Mouse (Mus musculus): ENCODE measurements around the gene Dnm3.

- TF ChIP-seq CTCF (conservative IDR thresholded peaks at IDR 0.05; ENCODE audit: insufficient read depth, insufficient read length, low read depth, low read length) (no peak), POLR2A (IDR thresholded peaks at IDR 0.05; ENCODE audit: low read depth, low read length) (no peak)
Observed at GRCm38 (mm10) chr1:162017975-162018600, 459.7 kb downstream of the Dnm3 start.

Measured in kidney, adult 2 months (tissue).